Mouse (Mus musculus) right cerebral cortex, postnatal 10 days (tissue): Measurements from ENCODE around the gene Rnf4.

Experiments used
- DNase-seq, 2 experiments: peaks; one replicate each; pipeline ENCODE4 v3.0.0; 2021; ENCODE audit warnings: low spot score in 2 of 2

The Rnf4 gene

DNA sequence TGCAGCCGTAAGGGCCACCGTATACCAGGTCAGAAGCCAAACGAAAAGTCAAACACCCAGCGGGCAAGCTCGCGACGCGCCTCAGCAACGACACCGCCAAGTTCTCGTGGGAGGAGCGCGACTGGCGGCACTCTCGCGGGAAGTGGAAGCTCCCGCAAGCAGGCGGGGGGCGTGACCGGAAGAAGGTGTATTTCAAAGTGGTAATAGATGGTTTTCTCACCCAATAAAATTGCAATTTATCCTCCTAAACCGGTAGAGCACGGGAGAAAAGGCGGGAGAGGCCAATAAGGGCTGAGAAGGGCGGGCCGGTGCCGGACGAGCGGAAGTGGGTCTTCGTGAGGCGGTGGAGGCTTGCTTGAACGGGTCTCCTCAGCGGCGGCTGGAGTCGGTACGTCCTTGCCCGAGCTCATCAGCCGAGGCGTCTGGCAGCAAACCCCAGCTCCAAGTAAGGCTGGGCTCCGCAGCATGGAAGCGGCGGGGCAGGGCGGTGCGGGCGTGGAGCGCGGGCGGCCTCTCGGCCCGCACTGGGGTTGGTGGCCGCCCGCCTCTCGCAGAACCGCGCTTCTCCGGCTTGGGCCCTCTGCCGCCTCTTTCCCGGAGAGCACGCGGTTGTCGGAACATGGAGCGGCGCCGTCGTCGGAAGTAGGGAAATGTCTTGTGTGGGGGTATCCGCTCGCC is at the start of gene Rnf4:
Gene Rnf4, plus strand, starts transcription at position 193 of the 678 bp plus-strand sequence.
- DNase-seq, result peak; percentile 99

DNA sequence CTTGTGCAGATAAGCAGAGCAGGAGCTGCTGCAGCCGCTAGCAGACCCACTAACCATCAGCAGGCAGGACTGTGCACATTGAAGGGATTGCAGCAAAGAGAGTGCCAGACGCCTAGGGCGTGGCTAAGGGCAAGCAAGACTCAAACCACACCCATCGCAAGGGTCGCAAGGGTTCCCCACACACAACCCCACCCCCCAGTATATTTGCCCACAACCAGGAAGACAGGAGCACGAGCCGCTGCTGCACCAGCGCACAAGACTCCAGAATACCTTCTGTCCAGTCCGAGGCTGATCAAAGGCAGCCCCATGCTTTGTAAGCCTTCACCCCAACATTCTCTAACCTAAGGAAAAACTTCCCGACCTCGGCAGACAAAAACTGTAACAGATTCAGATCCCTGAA is 49.6 kb upstream of the Rnf4 start:
- DNase-seq, result peak in 1 of 2 experiments; percentile 41

DNA sequence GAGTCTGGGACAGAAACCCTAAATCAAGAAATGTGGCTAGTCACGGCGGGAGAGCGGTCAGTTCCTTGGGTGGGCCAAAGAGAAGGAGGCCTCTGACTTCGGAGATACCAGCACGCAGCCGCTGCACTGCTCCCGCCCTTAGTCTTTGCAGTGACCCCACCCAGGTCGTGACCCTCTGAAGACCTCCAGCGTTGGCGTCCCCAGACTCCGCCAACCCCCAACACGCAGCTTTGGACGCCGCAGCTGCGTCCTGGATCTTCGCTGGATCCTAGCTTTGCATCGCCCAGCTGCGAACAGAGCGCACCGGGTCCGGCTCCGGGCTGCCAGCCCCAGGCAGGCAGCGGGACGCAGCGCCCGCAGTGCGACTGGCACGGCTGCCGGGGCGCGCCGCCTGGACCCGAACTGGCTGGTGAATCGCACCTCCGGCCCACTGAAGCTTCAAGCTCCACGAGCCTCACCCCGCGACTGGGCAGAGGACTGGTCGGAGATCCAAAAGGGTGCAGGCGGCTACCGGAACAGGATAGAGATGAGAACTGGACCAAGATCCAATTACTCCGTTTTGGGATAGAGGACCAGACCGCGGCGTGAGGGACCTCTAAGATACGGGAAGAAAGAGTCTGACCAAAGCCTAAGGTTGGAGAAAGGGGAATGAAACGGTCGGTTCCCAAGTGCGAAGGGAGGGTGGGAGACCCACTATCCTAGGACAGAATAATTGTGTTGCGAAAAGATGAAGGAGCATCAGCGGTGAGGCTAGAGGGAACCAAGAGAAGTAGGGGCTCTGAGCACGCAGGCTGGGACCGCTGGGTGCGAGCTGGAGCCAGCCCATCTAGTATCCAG is 48.9 kb upstream of the Rnf4 start:
- DNase-seq, result peak; percentile 48 to 56

DNA sequence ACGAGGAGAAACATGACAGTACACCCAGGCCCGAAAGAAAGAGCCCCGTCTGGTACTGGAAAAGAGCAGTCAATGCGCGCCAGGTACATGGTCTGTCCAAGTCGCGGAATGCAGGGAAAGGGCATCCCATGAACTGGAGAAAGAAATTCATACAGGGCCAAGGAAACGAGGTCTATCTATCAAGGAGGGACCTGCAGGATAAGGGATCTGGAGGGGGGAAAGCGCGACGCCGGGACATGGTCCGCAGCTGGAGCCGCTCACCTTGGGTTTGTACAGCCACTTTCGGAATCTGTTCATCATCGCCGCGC is 48.3 kb upstream of the Rnf4 start:
- peak; percentile 38 to 44 for DNase-seq

DNA sequence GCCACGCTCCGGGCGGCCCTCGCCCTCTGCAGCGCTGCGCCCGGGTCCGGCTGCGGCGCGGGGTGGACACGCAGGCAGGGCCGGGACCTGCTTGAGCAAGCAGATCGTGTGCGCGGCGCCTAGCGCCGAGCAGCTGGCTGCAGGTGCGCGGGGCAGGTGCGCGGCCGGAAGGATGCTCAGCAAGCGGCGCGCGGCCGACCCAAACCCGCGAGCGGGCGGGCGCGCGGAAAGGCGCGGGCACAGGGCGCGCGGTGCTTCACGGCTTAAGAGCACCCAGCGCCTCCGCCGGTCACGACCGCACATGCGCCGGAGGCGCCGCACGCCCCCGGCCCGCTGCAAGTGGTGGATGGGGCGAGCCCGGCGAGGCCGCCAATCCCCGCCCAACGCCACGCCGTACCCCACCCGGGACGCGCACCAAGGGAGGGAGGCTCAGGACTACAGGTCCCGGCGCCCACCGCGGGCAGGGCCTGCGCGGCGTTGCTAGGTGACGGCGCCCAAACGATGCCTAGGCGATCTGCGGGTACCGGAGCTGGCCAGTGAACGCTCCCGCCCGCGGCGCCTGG is 47.9 kb upstream of the Rnf4 start, which contains the start of the genes Zfyve28 and Cfap99:
Gene Zfyve28, minus strand, starts transcription at position 296 of the 563 bp plus-strand sequence.
Gene Cfap99, plus strand, starts transcription at position 447 of the 563 bp plus-strand sequence.
- DNase-seq, result peak; percentile 98

DNA sequence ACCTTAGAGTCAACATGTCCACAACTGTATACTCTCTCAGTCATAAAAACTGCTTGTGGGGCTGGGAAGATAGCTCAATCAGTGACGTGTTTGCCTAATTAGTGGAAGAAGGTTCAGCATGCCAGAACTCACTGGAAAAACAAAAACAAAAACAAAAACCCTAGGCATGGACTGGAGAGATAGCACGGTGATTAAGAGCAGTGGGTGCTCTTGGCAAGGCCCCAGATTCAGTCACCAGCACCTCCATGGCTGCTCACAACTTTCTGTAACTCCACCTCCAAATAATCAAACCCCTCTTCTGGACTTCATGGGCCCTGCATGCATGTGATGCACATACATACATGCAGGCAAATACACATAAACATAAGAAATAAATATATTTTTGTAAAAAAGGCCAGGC is 46.8 kb upstream of the Rnf4 start:
- peak in 1 of 2 experiments; percentile 39 for DNase-seq

DNA sequence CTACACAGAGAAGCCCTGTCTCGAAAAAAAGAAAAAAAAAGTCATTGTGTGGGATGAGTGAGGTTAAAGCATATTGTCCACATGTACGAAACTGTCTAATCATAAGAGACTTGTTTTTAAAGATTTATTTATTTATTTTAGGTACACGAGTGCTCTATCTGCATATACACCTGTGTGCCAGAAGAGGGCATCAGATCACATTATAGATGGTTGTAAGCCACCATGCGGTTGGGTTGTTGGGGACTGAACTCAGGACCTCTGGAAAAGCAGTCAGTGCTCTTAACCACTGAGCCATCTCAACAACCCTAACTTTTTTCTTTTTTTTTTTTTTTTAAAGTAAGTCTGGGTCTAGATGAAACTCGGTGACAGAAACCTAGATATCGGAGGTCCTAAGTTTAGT is 42.7 kb upstream of the Rnf4 start:
- no peak for DNase-seq

DNA sequence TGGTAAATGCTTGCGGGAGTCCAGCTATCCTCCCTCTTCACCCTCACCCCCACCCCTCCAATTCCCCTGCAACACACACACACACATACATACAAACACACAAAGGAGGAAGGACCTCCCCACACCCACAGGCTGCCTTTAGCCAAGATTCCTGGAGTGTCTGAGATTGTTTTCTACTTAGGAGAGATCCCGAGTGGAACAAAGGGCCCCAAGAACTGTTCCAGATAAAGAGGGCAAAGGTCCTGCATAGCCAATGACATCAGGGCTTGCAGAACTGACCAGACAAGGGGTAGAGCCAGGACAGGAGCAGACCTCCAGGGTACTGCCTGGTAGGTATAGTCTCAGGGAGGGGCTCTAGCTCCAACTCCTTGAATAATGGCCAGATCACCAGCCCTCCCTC is 41.4 kb upstream of the Rnf4 start:
- no peak for DNase-seq

DNA sequence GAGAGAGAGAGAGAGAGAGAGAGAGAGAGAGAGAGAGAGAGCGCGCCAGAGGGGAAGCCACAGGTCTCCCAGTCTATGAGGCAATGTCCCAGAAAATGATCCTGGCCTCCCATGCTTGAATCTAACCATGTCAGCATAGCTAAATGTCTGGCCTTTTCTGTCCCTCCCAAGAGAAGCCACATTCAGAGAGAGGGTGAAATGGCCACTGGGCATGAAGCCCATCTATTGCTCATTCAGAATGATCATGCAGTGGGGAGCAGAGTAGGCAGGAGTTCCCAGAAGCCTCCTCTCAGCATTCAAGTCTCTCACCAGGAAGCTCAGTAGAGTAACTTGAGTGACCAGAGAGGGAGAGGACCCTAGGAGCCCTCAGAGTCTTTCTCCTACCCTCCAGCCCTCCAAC is 40.9 kb upstream of the Rnf4 start:
- DNase-seq, result no peak

DNA sequence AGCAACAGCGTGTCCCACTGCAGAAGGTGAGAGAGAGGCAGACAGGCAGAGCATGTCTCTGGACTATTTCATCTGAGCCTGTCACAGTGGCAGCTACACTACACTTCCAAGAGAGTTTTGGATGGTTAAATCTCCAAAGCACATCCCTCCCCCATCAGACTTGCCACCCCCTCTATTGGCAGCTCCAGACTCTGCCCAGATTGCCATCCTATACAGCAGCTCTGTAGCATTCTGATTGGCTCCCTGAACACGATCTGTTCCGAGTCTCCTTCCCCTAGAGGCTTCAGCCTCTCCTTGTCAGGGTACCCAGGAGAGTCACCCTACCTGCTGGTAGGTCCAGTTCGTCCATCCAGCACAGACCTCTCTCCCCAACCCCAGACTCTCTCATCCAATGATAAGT is 38.0 kb upstream of the Rnf4 start:
- DNase-seq, result peak in 1 of 2 experiments; percentile 34

DNA sequence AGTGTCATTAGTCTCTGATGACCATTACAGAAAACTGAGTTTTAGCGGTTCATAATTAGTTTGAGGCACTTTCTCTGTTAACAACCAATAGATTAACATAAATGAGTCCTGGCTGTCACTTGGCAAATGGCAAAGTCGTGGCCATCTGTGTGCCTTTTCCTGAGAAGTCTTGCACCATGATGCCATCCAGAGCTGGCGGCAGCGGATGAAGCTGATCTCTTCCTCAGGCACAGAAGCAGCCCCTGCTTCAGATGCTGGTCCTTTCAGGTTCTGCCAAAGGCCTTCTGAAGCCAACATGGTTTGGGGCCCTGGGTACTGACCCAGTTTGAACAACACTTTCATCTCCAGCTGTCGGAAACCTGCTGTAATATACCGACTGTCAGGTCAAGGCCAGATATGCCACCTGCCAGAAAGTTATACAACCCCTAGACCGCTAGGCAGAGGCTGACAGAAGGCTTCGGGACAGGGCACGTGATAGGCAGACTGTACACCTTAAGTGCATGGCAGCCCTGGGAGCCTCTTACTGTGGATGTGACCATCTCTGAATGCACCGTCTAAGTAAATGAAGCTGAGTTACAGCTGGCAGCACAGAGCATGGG is 37.1 kb upstream of the Rnf4 start:
- DNase-seq, result no peak

DNA sequence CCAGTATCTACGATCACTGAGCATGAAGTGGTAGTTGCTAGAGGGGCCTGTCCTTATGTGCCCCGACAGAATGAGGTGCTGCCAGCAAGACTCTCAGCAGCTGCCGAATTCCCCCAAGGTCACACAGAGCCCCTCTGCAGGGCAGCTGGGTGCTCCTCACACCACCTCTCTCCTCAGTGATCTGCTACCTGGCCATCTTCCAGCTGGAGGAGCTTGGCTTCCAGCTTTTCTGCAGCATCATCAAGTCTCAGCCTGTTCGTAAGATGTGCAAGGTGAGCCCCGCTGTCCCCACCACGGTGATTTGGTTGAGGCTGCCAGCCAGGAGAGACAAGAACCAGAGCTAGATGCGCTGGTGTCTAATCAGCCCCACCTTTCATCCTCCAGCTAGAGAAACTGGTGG is 33.7 kb upstream of the Rnf4 start:
- no peak for DNase-seq

DNA sequence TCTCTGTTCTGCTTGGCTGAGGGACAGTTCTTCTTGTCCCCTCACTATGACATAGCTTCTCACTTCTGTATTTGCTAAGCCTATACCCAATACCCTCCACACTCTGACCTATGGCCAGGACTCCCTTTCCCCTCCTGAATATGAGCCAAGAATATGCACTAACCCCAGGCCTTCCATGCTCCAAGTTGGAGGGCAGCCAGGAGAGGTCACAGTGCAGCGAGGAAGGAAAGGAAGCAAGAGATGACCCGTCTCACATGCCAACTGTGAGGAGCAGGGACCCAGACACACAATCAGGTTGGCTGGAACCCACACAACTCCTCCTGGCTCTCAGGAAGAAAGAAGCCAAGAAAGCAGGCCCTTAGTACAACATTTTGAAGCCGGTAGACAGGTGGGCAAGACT is 27.1 kb upstream of the Rnf4 start:
- no peak for DNase-seq

DNA sequence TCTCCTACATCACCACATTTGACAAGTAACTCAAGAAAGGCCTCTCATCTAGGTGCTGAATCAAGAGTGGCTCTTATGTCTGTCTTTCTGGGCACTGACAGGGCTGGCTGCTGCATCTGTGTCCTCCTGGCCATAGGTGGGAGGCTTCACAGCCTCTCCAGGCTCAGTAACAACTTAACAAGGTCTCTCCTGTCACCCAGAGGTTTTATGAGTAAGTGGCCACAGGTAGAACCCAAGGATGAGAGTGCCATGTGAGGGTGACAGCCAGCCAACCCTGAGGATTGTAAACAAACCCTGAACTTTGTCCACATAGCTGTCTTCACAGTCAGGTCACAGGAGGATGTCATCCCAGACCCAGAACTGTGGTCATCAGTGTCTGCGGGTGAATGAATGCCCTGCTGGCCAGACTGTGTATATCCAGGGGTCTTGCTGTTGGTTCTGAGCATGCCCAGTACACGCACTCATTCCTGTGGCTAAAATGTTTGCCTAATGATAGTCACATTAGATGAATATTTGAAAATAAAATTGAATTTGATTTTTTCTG is 16.5 kb upstream of the Rnf4 start:
- DNase-seq, result no peak

DNA sequence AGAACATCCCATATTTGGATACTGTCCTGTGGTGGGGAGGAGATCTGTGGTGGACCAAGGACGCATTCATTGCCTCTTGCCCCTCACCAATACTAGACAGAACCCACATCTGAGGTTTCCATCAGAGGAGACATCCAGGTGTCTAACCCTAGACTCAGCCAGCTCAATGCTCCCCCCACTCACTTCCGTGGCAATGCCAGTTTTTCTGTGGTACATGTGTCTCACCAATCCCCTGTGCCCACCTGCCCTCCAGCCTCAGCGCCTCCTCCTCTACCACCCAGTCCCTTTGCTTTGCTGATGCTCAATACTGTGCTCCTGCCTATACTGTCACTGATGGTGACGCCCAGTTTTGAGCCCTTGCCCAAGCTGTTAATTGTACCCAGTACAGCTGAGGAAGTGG is 14.9 kb upstream of the Rnf4 start:
- no peak for DNase-seq

DNA sequence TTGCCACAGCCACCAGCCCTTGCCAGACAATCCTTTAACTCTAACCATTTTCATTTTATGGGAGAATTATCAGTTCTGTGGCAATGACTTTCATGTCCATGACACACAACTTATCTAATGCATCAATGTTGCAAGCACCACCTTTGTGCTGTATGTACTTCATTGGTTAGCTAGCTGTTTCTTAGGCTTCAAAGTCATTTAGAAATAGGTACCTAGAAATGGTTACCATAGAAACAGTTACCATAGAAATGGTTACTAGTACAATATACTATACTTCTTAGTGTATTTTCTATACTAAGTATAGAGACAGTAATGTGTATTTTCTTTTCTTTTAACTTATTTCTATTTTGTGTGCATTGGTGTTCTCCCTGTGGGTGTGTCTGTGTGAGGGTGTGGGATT is 10.8 kb upstream of the Rnf4 start:
- DNase-seq, result no peak

DNA sequence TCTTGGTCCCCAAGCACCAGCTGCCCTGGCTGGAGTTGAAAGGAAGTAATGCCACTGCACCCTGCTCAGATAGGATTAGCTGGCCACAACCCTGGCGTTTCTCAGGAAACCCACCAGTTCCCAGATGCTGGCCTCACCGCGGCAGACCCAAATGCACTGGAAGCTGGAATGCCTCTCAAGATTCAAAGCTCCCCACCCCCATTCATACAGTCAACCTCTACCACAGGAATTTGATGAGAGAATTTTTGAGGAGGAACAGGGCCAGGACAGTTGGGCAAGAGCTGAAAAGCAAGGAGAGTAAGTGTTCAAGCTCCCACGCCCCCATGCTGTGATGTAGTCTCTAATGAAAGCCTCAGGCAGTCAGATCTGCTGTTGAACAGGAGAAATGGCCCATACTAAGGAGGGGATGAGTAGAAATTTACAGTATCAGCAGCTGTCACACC is 9.8 kb upstream of the Rnf4 start:
- no peak for DNase-seq

DNA sequence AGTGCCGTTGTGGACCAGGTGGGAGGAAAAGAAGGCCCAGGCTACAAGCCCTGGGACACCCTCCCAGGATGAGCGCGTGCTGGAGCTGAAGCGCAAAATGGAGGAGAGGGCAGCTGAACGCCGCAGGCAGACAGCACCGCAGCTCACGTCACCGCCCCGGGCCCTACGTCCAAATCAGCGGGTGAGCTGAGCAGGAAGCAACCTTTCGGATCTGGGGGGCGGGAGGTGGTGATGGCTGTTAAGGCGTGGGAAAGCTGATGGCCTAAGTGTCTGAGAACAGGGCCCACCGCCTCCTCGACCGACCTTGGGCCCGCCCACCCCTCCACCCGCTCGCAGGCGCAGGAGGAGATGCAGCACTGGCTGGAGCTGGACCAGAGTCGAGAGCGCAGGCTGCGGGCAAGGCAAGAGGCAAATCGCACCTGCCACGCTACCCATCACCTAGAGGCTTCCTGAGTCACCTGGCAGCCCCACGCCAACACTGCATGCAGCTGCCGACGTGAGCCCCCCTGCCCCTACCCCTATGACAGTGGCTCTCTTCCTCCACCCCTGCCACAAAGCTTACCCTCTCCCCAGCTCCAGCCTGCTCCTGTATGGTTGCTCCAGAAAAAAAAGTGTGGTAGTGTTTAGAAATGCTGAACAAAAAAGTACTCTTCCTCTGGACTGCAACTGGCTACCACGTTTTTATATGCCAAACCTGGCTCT is 9.1 kb upstream of the Rnf4 start:
- DNase-seq, result peak; percentile 44 to 55

DNA sequence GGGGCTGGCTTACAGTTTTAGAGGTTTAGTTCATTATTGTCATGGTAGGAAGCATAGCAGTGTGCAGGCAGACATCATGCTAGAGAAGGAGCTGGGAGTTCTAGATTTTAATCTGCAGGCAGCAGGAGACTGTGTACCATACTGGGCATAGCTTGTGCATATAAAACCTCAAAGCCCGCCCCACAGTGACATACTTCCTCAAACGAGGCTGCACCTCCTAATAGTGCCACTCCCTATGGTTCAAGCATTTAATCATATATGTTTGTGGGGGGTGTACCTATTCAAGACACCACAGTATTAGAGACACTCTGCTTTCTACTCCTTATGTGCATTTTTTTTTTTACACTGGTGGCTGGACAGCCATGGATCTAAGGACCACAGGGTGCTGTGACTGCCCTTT is 6.0 kb upstream of the Rnf4 start:
- no peak for DNase-seq

DNA sequence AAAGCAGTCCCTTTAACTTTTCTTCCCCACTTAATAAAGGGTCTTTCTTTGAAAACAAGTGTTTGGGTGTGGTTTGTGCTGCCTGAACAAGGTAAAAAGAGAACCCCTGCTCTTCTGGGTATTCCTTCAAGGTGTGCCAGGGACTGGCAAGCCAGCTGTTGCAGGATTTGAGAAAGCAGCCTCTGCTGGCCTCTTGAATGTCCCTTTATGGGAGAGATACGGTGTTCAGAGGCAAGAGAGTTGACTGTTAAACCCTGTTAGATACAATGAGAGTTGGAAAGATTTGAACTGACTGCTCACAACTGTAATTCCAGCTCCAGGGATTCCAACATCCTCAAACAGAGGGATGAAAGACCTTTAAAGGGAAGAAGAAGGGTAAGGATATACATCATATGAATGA is 2.0 kb upstream of the Rnf4 start:
- DNase-seq, result no peak

DNA sequence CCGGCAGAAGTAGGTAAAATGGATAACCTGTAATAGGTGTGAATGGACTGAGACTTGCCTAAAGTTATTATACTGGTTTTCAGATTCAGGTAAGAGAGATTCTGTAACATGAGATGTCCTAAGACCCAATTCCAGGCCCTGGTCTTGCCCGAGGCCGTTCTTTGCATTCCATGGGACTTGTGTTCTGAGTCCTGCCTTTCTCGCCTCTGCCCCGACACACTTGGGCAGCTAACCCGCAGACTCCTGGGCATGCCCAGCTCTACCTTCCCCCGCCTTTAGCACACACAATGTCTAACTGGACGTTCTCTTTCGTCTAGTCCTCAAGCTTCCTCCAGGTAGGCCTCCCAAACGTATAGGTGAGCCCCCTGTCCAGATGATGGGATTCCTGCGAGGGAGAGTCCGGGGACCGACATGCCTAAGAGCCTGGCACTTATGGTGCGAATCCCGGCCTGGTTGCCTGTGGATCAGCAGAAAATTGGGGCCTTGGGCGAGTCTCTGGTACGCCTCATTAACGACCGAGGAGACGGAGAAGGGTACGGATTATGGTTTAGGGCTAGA is 471 bp upstream of the Rnf4 start:
- no peak for DNase-seq
